Mouse (Mus musculus): Measurements from ENCODE around the gene Hist1h2bn.

The Hist1h2bn gene

GRCm38 (mm10) chr13:21727948-21728572 is 25.9 kb upstream of the Hist1h2bn start:
- DNase-seq (ENCODE audit: low read depth, low spot score) = peak; percentile 44

GRCm38 (mm10) chr13:21729544-21729943 is 24.4 kb upstream of the Hist1h2bn start:
- no peak for DNase-seq (ENCODE audit: low read depth, low spot score)

- peak; percentile 63 for DNase-seq (ENCODE audit: low read depth, low spot score)
These were observed 20.5 kb upstream of the Hist1h2bn start for GRCm38 (mm10) chr13:21733466-21733865.

GRCm38 (mm10) chr13:21734010-21734905 is 19.7 kb upstream of the Hist1h2bn start:
- peak; percentile 91 for DNase-seq (ENCODE audit: low read depth, low spot score)

- DNase-seq (ENCODE audit: low read depth, low spot score) = peak; percentile 94
These were observed 18.8 kb upstream of the Hist1h2bn start, which contains the start of gene Hist1h4j for GRCm38 (mm10) chr13:21734906-21735767. TSS of gene Hist1h4j (plus strand) at chr13:21735064.

- no peak for DNase-seq (ENCODE audit: low read depth, low spot score)
These were observed 8.9 kb upstream of the Hist1h2bn start for GRCm38 (mm10) chr13:21745006-21745405.

- DNase-seq (ENCODE audit: low read depth, low spot score) = peak; percentile 52
These were observed 4.3 kb upstream of the Hist1h2bn start for GRCm38 (mm10) chr13:21749387-21750158.

GRCm38 (mm10) chr13:21750159-21751017 is 3.5 kb upstream of the Hist1h2bn start, which contains the start of gene Hist1h4k:
TSS of gene Hist1h4k (minus strand) at chr13:21750505.
- peak; percentile 97 for DNase-seq (ENCODE audit: low read depth, low spot score)

GRCm38 (mm10) chr13:21751417-21751816 is 2.5 kb upstream of the Hist1h2bn start:
- no peak for DNase-seq (ENCODE audit: low read depth, low spot score)

- peak; percentile 18 for DNase-seq (ENCODE audit: low read depth, low spot score)
These were observed 2.1 kb upstream of the Hist1h2bn start for GRCm38 (mm10) chr13:21751827-21752226.

GRCm38 (mm10) chr13:21752356-21752755 is 1.6 kb upstream of the Hist1h2bn start:
- DNase-seq (ENCODE audit: low read depth, low spot score) = peak; percentile 45

GRCm38 (mm10) chr13:21753051-21753523 is 836 bp upstream of the Hist1h2bn start:
- no peak for DNase-seq (ENCODE audit: low read depth, low spot score)

- peak; percentile 51 for DNase-seq (ENCODE audit: low read depth, low spot score)
These were observed 525 bp downstream of the Hist1h2bn start for GRCm38 (mm10) chr13:21754294-21755001.

- no peak for DNase-seq (ENCODE audit: low read depth, low spot score)
These were observed 1.8 kb downstream of the Hist1h2bn start for GRCm38 (mm10) chr13:21755707-21756106.

- DNase-seq (ENCODE audit: low read depth, low spot score) = peak; percentile 93
These were observed 25.2 kb downstream of the Hist1h2bn start for GRCm38 (mm10) chr13:21778814-21779766.

- peak; percentile 82 for DNase-seq (ENCODE audit: low read depth, low spot score)
These were observed 26.1 kb downstream of the Hist1h2bn start, which contains the start of gene Hist1h1b for GRCm38 (mm10) chr13:21779767-21780731. TSS of gene Hist1h1b (minus strand) at chr13:21780625.

Measured in ZHBTc4 (cell line).